Mouse (Mus musculus) hindbrain, embryonic 13.5 days (tissue): Measurements from ENCODE around the gene Gm49396. TPM values are rescaled to one million over a fixed set of nuclear protein-coding genes. Genes with fewer than 3 reads are reported as not detected.
A peak's percentile ranks its signal among the peaks of the same experiment; 100 is the strongest.

Experiments used
- ATAC-seq: fragments of 200-750 bp; cut with Nextera tagmentation; 2 replicates; pipeline ENCODE4 v1.8.0; 2017; ENCODE audit warnings: moderate TSS enrichment; ENCODE audit not compliant: low FRiP score
- H3K27ac ChIP-seq: fragments of 300-500 bp; sonication (generic); 2 replicates; pipeline ENCODE4 v1.5.1; 2015; ENCODE audit warnings: inconsistent platforms, mild to moderate bottlenecking, moderate library complexity
- H3K27me3 ChIP-seq: fragments of 300-500 bp; sonication (generic); 2 replicates; pipeline ENCODE4 v1.6.1; 2015; ENCODE audit warnings: mild to moderate bottlenecking, inconsistent platforms
- H3K36me3 ChIP-seq: fragments of 300-500 bp; sonication (generic); 2 replicates; pipeline ENCODE4 v1.6.1; 2015; ENCODE audit warnings: mild to moderate bottlenecking, inconsistent platforms
- H3K4me1 ChIP-seq: fragments of 300-500 bp; sonication (generic); replicated peaks from 2 replicates; pipeline ENCODE4 v1.6.1; 2015; ENCODE audit warnings: inconsistent platforms
- H3K4me2 ChIP-seq: fragments of 300-500 bp; sonication (generic); 2 replicates; pipeline ENCODE4 v1.6.1; 2015; ENCODE audit warnings: inconsistent platforms, mild to moderate bottlenecking, moderate library complexity
- H3K4me3 ChIP-seq: fragments of 300-500 bp; sonication (generic); 2 replicates; pipeline ENCODE4 v1.5.1; 2015; ENCODE audit warnings: mild to moderate bottlenecking, inconsistent platforms
- H3K9ac ChIP-seq: fragments of 300-500 bp; sonication (generic); 2 replicates; pipeline ENCODE4 v1.6.1; 2015; ENCODE audit warnings: mild to moderate bottlenecking, inconsistent platforms
- H3K9me3 ChIP-seq: fragments of 300-500 bp; sonication (generic); 2 replicates; pipeline ENCODE4 v1.6.1; 2016; ENCODE audit warnings: inconsistent platforms
- WGBS: fragments of 180-500 bp; shearing (Covaris S2); methylation state at CpG from one replicate; pipeline ENCODE4 v1.1.7; 2015; 5-methylcytosine and 5-hydroxymethylcytosine counted together
- polyA plus RNA-seq: library from polyadenylated mRNA; unstranded; fragments of >200 nt; fragmentation: Nextera tagmentation; extraction: Ambion mirVana; gene quantifications from 2 replicates; pipeline ENCODE4 v1.2.1, GENCODE M21; 2015

The Gm49396 gene
- polyA plus RNA-seq, 1 experiment from 2014 or later: 19.8 TPM

DNA sequence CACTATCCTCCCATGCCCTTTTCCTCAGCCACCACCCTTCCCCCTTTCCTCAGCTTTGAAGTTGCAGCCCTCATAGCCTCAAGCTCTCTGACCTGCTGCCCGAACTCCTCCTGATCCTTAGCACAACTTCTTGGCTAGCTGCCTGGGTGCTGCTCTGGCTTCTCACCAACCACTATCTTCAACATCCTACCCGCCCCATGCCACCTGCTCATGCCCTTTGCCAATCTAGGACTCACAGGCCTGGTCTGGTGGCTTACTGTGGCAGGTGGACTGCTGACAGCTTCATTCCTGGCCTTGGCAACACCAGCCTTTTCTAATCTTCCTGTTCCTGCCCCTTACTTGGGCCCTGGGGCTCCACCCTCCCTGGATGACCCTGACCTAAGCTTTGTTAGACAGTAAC lies 9.8 kb downstream of the Gm49396 start:
- H3K4me1 ChIP-seq: no peaks in the 10 kb centered on the region
- WGBS: 90% methylated on average over 2 of the region's 2 CpGs
- H3K27me3 ChIP-seq: no peaks in the 10 kb centered on the region
- no peak for ATAC-seq
- H3K9ac ChIP-seq: no peak overlapping the region
- H3K4me3 ChIP-seq: no peak overlapping the region
- no peak overlapping the region for H3K27ac ChIP-seq
- peaks cover 97% of the 10 kb centered on the region for H3K36me3 ChIP-seq
- no peak overlapping the region for H3K4me2 ChIP-seq
- H3K9me3 ChIP-seq: no peaks in the 10 kb centered on the region

DNA sequence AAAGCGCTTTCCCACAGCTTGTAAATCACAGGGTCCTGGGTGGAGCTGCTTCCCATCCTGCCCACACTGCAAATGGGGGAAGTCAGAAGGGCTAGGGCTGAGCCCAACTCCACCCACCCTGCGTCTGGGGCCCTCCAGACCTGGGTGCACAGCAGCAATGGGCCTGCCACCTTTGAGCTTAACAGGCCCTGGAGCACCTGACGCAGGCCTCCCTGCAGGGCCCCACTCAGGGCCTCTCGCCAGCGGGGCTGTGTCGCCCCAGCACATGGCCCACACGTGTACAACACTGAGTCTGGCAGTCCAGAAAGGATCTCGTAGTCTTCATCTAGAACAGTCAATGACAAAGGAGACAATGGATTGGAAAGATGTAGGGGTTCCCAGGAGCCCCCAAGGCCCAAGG lies 16.8 kb downstream of the Gm49396 start:
- H3K4me1 ChIP-seq: no peaks in the 10 kb centered on the region
- ATAC-seq: no peak
- H3K4me3 ChIP-seq: no peak overlapping the region
- H3K4me2 ChIP-seq: no peak overlapping the region
- peaks cover 100% of the 10 kb centered on the region for H3K36me3 ChIP-seq
- H3K27ac ChIP-seq: no peak overlapping the region
- H3K9me3 ChIP-seq: no peaks in the 10 kb centered on the region
- H3K27me3 ChIP-seq: no peaks in the 10 kb centered on the region
- H3K9ac ChIP-seq: no peak overlapping the region
- 96% methylated on average over 8 of the region's 8 CpGs for WGBS

DNA sequence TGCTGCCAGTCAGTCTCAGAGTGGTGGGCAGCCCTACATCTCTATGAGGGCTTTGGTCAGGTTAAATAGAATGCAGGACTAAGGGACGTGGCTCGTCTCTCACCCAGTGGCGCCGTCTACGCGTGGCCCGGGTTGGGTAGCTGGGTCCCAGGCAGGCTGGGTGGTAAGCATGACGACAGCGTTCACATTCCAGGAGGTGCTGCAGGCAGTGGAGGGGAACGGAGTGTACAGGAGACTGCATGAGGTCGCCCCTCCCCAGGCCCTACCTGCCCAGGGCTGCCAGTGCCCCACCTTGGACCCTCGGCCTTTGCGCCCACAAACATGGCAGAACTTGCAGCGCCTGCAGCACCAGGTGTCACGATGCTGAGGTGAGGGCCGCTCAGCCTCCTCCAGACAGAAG lies 18.4 kb downstream of the Gm49396 start:
- no peaks in the 10 kb centered on the region for H3K27me3 ChIP-seq
- H3K4me3 ChIP-seq: no peak overlapping the region
- 95% methylated on average over 16 of the region's 16 CpGs for WGBS
- no peak overlapping the region for H3K4me2 ChIP-seq
- no peak overlapping the region for H3K9ac ChIP-seq
- H3K4me1 ChIP-seq: peaks cover 7% of the 10 kb centered on the region
- H3K36me3 ChIP-seq: peaks cover 100% of the 10 kb centered on the region
- H3K27ac ChIP-seq: no peak overlapping the region
- no peaks in the 10 kb centered on the region for H3K9me3 ChIP-seq
- ATAC-seq: no peak

DNA sequence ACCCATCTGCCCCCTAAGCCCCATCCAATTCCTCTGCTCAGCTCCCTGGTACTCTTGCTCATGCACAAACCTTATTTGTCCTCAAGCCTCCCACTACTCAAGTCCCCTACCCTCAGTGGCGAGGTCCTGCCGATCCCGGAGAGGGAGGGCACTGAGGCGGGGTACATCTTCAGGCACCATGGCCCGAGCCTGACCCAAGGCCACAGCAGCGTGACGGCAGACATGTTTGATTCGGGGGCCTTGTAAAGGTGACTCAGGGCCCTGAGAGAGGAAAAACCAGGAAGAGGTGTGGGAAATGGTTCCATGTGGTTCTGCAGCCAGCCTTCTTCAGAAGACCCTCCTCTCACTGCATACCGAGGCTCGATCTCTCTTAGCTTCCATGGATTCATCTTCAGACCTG lies 21.2 kb downstream of the Gm49396 start:
- Histone ChIP-seq H3K4me2 (no peak overlapping the region), H3K9me3 (no peaks in the 10 kb centered on the region), H3K27ac (no peak overlapping the region), H3K9ac (no peak overlapping the region), H3K4me1 (peaks cover 20% of the 10 kb centered on the region), H3K4me3 (no peak overlapping the region), H3K36me3 (peaks cover 75% of the 10 kb centered on the region), H3K27me3 (no peaks in the 10 kb centered on the region)
- WGBS: 93% methylated on average over 10 of the region's 10 CpGs
- ATAC-seq: no peak

DNA sequence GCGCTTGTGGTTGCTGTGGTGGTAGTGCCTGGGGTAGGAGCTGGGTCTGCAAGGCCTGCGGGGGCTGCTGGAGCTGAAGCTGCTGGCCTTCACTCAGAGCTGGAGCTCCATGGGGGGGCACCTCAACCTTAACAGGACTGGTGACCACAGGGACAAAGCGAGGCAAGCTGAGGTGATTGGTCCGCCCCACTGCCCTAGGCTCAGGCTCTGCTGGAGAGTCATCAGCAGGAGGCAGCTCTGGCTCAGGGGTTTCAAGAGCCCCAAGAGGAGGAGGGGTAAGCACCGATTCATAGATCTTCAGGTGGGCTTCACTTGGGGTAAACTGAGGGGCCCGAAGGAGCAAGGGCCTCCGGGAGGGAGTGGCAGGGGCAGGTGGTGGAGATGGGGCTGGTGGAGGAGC lies 22.0 kb downstream of the Gm49396 start:
- H3K9ac ChIP-seq: no peak overlapping the region
- H3K4me1 ChIP-seq: peaks cover 27% of the 10 kb centered on the region
- ATAC-seq: no peak
- H3K4me2 ChIP-seq: no peak overlapping the region
- WGBS: 94% methylated on average over 7 of the region's 7 CpGs
- H3K4me3 ChIP-seq: no peak overlapping the region
- H3K27ac ChIP-seq: no peak overlapping the region
- no peaks in the 10 kb centered on the region for H3K9me3 ChIP-seq
- no peaks in the 10 kb centered on the region for H3K27me3 ChIP-seq
- peaks cover 67% of the 10 kb centered on the region for H3K36me3 ChIP-seq

DNA sequence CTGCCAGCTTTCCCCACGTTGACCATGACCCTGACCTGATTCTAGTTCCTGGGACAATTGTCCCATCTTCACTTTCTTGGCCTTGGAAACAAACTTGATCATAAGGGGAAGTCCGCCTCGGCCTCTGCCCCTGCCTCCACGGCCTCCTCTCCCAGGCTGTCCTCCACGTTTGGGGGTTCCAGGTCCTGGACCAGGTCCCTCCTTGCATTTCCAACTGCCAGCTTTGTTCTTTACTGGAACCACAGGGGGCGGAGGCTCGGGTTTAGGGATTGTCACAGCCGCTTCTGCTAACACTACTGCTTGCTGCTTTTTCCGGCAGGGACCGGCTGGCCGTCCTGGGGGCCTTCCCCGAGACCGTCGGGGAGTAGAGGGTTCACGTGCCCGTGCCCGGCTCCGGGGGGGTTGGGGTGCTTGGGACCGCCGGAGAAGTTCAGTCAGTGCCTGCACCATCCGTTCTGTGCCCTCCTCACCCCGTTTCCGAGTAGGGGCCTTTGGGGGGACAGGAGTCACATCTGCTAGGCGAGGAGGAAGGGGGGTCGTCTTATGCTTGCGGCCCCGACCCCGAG lies 23.4 kb downstream of the Gm49396 start:
- no peaks in the 10 kb centered on the region for H3K9me3 ChIP-seq
- H3K27ac ChIP-seq: no peak overlapping the region
- H3K36me3 ChIP-seq: peaks cover 53% of the 10 kb centered on the region
- peak overlapping the region; percentile 89 for H3K4me2 ChIP-seq
- peak overlapping the region; percentile 99 for H3K9ac ChIP-seq
- WGBS: 88% methylated on average over 28 of the region's 28 CpGs
- peak overlapping the region; percentile 97 for H3K4me3 ChIP-seq
- ATAC-seq: no peak
- peaks cover 29% of the 10 kb centered on the region for H3K4me1 ChIP-seq
- no peaks in the 10 kb centered on the region for H3K27me3 ChIP-seq

DNA sequence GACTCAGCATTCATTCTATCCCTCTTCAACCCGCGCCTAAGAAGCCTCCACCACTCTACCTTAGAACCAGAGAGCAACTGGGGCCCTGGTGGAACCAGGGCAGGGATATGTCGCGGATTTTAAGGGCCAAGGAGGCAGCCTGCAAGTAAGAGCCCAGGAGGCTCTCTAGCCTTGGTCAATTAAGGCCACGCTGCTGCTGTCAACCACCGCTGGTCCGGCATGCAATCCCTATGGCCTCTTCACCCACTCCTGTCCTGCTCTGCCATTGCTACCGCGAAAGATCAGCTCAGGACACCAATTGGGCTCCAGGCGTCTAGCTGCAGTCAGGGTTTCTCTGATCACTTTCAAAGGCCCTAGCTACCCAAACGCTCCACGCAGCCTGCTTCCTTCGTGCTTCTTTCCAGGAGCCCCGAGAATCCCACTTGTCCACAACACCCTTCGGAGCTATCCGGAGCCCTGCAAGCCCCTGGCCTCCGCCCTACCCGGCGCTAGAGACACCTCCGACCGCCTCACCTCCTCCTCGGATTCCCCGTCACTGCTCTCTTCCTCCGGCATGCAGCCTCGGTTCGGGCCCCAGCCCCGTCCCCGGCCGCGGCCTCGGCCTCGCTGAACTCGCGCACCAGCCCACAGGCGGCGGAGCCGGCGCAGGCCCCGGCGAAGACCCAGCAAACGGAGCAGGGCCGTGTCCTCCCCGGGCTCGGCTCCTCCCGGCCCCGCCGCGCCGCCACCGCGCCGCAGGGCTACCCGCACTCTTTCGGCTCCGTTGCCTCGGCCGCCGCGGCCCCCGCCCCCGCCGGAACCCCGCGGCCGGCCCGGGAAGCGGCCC lies 24.9 kb downstream of the Gm49396 start:
- peaks cover 29% of the 10 kb centered on the region for H3K4me1 ChIP-seq
- peaks cover 38% of the 10 kb centered on the region for H3K36me3 ChIP-seq
- no peaks in the 10 kb centered on the region for H3K9me3 ChIP-seq
- ATAC-seq: peak; percentile 58
- peak overlapping the region; percentile 99 for H3K9ac ChIP-seq
- under 1% methylated on average over 66 of the region's 67 CpGs for WGBS
- H3K4me2 ChIP-seq: peak overlapping the region; percentile 89
- H3K4me3 ChIP-seq: peak overlapping the region; percentile 97
- peak overlapping the region; percentile 97 for H3K27ac ChIP-seq
- H3K27me3 ChIP-seq: no peaks in the 10 kb centered on the region; the same call in 1 of the 2 replicates

DNA sequence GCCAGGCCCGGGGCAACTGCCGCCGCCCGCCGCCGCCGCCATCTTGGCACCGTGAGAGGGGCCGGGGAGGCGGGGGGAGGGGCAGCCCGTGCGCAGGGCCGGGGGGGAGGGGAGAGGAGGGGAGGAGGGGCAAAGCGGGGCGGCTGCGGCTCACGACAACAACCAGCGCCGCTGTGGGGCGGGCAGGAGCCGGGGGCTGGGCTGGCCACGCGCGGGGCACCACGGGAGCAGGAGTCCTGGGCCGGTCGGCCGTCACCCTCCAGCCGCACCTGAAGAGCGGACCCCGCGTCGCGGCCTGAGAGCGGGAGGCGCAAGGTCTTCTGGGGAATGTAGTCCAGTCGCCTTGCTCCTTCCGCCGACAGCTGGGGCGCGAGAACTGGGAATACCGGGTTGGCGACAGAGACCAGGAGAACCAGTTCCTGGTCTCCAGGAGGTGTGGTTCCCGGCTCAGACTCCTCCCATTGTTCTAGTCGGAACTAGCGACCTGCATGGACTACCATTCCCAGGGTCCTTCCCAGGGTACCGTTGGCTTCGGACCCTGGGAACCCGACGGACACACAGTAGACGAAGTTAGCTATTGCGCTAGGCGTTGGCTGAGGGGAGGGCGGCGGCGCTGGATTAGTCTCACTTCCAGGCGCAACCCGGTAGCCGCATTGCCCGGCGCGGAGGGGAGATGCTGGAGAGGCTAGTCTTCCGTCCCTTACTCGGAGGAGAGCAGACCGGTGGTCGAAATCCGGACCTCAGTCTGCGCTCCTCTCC lies 25.7 kb downstream of the Gm49396 start, which contains the start of gene Kmt2b:
Kmt2b (minus strand) TSS at position 51 of the 759 bp plus-strand sequence.
- under 1% methylated on average over 61 of the region's 68 CpGs for WGBS
- peaks cover 30% of the 10 kb centered on the region for H3K4me1 ChIP-seq
- H3K9ac ChIP-seq: peak within 1 kb of the TSS; percentile 99
- no peaks in the 10 kb centered on the region for H3K9me3 ChIP-seq
- H3K4me3 ChIP-seq: peak within 1 kb of the TSS; percentile 97
- H3K27ac ChIP-seq: peak within 1 kb of the TSS; percentile 97
- peaks cover 30% of the 10 kb centered on the region for H3K36me3 ChIP-seq
- no peaks in the 10 kb centered on the region; the same call in 1 of the 2 replicates for H3K27me3 ChIP-seq
- ATAC-seq: peak; percentile 96
- H3K4me2 ChIP-seq: peak within 1 kb of the TSS; percentile 89

DNA sequence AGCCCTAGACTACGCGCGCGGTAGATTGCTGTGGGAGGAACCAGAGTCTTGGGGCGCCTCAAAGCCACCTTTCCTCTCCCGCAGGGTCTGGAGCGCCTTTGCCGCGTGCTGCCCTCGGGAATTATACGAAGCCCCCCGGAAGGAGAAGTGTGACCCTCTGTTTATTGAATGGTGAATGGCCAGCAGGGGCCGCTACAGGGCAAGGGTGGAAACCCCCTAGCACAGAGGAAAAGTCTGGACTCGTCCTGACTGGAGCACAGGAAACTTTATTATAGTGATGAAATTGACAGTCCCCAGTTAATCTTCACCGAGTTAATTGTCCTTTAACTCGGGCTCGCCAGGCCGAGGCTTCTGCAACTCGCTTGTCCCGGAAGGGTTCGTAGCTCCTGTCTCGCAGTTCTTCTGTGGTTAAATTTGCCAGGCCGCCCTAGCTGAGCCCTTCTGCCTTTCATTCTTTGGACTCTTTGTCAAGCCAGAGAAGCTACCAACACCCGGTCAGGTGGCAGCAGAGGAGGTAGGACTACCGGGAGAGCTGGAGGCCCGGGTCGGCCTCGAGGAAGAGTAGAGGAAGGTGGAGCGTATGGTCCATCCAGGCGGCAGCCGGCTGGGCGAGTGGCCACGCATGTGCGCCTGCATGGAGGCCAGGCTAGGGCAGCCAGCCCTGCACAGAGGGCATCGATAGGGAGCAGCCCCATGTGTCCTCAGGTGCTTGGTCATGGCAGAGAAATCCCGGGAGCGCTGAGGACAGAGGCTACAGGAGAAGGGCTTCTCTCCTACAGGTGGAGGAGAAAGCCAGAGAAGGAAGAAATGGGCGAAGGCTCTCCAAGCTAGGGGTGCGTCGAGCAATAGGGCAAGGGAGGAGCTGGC lies 26.5 kb downstream of the Gm49396 start:
- Histone ChIP-seq H3K4me3 (peak overlapping the region; percentile 97), H3K27me3 (no peaks in the 10 kb centered on the region; the same call in 1 of the 2 replicates), H3K4me2 (peak overlapping the region; percentile 65), H3K9ac (peak overlapping the region; percentile 99), H3K4me1 (peaks cover 34% of the 10 kb centered on the region), H3K36me3 (peaks cover 22% of the 10 kb centered on the region), H3K27ac (peak overlapping the region; percentile 97), H3K9me3 (no peaks in the 10 kb centered on the region)
- ATAC-seq: peak; percentile 60
- WGBS: 30% methylated on average over 39 of the region's 40 CpGs

DNA sequence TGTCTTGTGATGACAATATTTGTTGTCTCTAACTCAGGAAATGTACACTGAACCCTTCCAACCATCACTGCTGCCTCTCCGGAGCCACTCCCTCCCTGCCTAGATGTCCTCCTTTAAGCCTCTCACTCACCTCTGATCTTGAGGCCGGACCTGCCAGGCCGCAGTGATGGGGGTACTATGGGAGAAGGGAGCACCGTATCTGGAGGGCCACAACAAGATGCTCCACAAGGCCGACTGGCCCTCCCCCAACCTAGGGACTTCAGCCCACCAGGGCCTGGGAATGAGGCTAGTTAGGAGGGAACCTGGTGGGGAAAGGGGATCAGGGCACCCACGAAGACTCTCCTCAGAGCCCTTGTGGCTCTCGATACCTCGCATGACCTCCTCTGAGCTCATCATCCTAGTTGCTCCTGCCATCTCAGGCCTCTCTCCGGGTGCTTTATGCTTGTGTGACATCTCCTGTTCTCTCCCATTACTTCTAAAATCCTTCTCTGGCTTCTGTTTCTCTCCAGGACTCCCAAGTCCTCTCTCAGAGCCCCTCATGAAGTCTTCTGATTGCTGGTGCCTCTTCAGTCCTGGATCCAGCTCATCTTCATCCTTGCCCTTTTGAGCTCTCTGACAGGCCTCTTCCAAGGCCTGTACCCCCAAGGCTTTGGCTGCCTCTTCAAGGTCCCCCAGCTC lies 27.9 kb downstream of the Gm49396 start:
- Histone ChIP-seq H3K9me3 (no peaks in the 10 kb centered on the region), H3K36me3 (peaks cover 8% of the 10 kb centered on the region), H3K9ac (peak overlapping the region; percentile 49), H3K27ac (no peak overlapping the region), H3K4me1 (peaks cover 30% of the 10 kb centered on the region), H3K27me3 (no peaks in the 10 kb centered on the region; the same call in 1 of the 2 replicates), H3K4me2 (no peak overlapping the region), H3K4me3 (no peak overlapping the region)
- no peak for ATAC-seq
- WGBS: 85% methylated on average over 9 of the region's 9 CpGs

DNA sequence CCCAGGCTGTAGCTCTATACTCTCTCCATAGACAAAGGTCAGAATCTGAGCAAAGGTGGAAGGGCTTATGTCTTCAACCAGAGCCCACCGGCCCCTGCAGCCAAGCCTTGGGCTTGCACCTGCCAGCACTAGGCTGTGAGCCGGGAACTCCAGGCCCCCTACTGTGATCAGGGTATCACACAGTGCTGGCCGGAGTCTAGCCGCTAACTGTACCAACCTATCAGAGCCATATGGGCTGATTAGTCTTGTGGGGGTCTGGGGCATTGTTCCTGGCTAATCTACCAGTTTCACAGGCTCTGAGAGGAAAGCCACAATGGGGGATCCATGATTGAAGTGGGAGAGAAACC lies 28.4 kb downstream of the Gm49396 start:
- ATAC-seq: no peak
- Histone ChIP-seq H3K9ac (peak overlapping the region; percentile 49), H3K4me2 (no peak overlapping the region), H3K4me1 (peaks cover 26% of the 10 kb centered on the region), H3K4me3 (no peak overlapping the region), H3K27ac (no peak overlapping the region), H3K27me3 (no peaks in the 10 kb centered on the region; the same call in 1 of the 2 replicates), H3K36me3 (peaks cover 3% of the 10 kb centered on the region), H3K9me3 (no peaks in the 10 kb centered on the region)
- WGBS: 44% methylated on average over 4 of the region's 4 CpGs
